11 mouse cellular contexts compared by ENCODE assay signal in genomic region chr15:56005361-56005760, GRCm38 (mm10).
"Had no signal": no experiment of that assay in that cellular context is flagged by ENCODE, and none has a peak within 500 bp of the region (broad histone marks: within the 10 kb centered on the region; RNA-seq: fewer than 3 reads in every experiment).

No protein-coding gene starts in this region.

- H3K27me3 ChIP-seq: liver, embryonic 15.5 days; midbrain, embryonic 13.5 days had no signal

- DNase-seq: kidney, postnatal 25 days; lung, adult 2 months; lung, postnatal 36 days; right cerebral cortex, postnatal 14 days; thymus, postnatal 36 days had no signal

- H3K36me3 ChIP-seq: limb, embryonic 10.5 days; liver, embryonic 15.5 days; midbrain, embryonic 13.5 days had no signal

- H3K4me3 ChIP-seq: left cerebral cortex, adult 2 months; limb, embryonic 10.5 days; liver, embryonic 15.5 days; midbrain, embryonic 13.5 days had no signal

- H3K4me2 ChIP-seq: liver, embryonic 11.5 days; liver, embryonic 15.5 days; midbrain, embryonic 13.5 days had no signal

- H3K4me1 ChIP-seq: limb, embryonic 10.5 days; liver, embryonic 15.5 days; midbrain, embryonic 13.5 days had no signal

- H3K9me3 ChIP-seq: limb, embryonic 10.5 days; liver, embryonic 15.5 days; midbrain, embryonic 13.5 days had no signal

- H3K9ac ChIP-seq: liver, embryonic 15.5 days; midbrain, embryonic 13.5 days had no signal

- ATAC-seq: lung, postnatal 0 days; midbrain, embryonic 13.5 days had no signal

- H3K27ac ChIP-seq: left cerebral cortex, adult 2 months; limb, embryonic 10.5 days; liver, embryonic 15.5 days; midbrain, embryonic 13.5 days had no signal
